Mouse (Mus musculus): ENCODE data around the gene Dmrtb1. TPM values are rescaled to one million over a fixed set of nuclear protein-coding genes. Genes with fewer than 3 reads are reported as not detected.

Gene Dmrtb1
- total and polyA plus RNA-seq, 2 experiments from 2014 or later, result 27.1 to 37.2 TPM

DNA sequence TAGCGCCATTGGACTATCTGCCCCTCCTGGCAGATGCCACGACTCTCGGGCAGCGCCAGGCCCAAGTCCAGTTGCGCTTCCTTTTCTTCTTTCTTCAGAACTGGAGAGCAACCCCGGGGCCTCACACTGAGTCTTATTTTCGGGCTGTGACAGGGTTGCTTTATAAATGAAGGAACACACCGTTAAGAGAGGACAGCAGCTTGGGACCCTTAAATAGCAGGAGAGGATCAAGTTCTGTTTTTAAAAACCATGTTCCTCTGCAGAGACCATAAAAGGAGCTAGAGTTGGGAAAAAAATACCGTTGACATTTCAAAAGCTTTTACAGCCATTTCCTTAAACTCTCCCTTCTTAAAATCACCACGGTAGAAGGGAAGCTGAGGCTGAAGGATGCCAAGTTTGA lies 8.4 kb downstream of the Dmrtb1 start:
- 68% methylated on average over 10 of the region's 10 CpGs for WGBS
- DNase-seq (ENCODE audit: low spot score) (no peak), ATAC-seq (ENCODE audit: low FRiP score) (no peak)
- no peaks in the 10 kb centered on the region for H3K9me3 ChIP-seq (ENCODE audit: low read length)
- no peaks in the 10 kb centered on the region for H3K36me3 ChIP-seq (ENCODE audit: insufficient read depth, low read length)
- no peaks in the 10 kb centered on the region; the same call in 1 of the 2 replicates for H3K27me3 ChIP-seq (ENCODE audit: insufficient read depth, low read length)
- no peak overlapping the region for H3K9ac ChIP-seq (replicated peaks; ENCODE audit: low read length, poor library complexity, severe bottlenecking)
- H3K4me1 ChIP-seq (ENCODE audit: insufficient read depth, low read length), result peaks cover 10% of the 10 kb centered on the region
- H3K4me3 ChIP-seq (ENCODE audit: low read depth, low read length), result no peak overlapping the region
- no peak for TF ChIP-seq CTCF (IDR thresholded peaks at IDR 0.05)
- H3K4me2 ChIP-seq (ENCODE audit: low read depth, low read length, poor library complexity, severe bottlenecking), result no peak overlapping the region
- no peak overlapping the region for H3K27ac ChIP-seq (ENCODE audit: low read depth, low read length)

DNA sequence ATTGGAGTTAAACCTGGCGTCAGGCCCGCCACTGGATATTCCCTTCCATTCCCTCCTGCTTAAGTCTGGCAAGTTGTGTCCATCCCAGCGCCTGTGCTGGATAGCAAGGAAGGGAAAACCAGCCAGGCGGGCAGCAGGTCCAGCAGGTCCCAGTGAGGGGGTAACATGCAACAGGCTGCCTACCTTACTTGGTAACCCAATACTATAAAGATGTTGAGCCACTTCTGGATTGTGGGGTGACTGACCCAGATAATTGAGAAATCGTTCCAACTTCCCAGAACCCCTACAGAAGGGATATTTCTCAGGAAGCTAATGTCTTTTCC lies 9.7 kb downstream of the Dmrtb1 start:
- peak overlapping the region; percentile 15 for H3K4me2 ChIP-seq (ENCODE audit: low read depth, low read length, poor library complexity, severe bottlenecking)
- DNase-seq (ENCODE audit: low spot score) (no peak), ATAC-seq (ENCODE audit: low FRiP score) (no peak)
- H3K27ac ChIP-seq (ENCODE audit: low read depth, low read length), result no peak overlapping the region
- no peak overlapping the region for H3K4me3 ChIP-seq (ENCODE audit: low read depth, low read length)
- no peaks in the 10 kb centered on the region for H3K9me3 ChIP-seq (ENCODE audit: low read length)
- WGBS, result 27% methylated on average over 5 of the region's 5 CpGs
- H3K9ac ChIP-seq (replicated peaks; ENCODE audit: low read length, poor library complexity, severe bottlenecking), result no peak overlapping the region
- no peak for TF ChIP-seq CTCF (IDR thresholded peaks at IDR 0.05)
- no peaks in the 10 kb centered on the region for H3K36me3 ChIP-seq (ENCODE audit: insufficient read depth, low read length)
- no peaks in the 10 kb centered on the region; the same call in 1 of the 2 replicates for H3K27me3 ChIP-seq (ENCODE audit: insufficient read depth, low read length)
- H3K4me1 ChIP-seq (ENCODE audit: insufficient read depth, low read length), result peaks cover 4% of the 10 kb centered on the region; the same call in 1 of the 2 replicates

DNA sequence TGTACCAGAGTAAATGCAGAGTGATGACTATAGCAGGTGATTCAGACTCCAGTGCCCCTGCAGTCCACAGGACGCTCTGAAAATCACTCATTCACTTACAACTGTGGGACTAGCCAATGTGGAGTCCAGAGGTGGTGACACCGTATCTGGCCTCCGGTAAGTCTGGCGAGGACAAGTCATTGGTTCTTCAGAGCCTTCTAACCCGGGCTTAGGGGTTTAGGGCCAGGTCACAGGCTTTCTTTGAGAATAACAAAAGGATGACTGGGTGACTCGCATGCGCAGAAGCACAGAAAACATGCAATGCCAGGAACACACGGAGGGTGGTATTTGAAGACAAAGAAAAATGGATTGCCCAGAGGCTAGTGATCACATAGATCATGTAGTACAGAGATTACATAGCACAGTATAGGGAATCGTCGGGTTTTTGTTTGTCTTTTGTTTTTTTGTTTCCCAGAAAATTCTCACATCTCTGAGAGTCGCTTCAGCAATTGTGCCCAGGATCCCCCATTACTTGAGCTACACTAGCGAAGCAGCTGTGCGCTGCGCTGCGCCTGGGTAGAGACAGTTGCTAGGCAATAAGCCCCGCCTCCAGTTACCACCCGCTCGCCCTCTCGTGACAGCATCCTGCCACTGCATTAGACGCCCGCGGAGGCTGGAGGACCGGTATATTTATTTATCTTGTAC lies 10.2 kb downstream of the Dmrtb1 start:
- Histone ChIP-seq H3K4me2 (ENCODE audit: low read depth, low read length, poor library complexity, severe bottlenecking) (peak overlapping the region; percentile 15), H3K4me3 (ENCODE audit: low read depth, low read length) (no peak overlapping the region), H3K9ac (replicated peaks; ENCODE audit: low read length, poor library complexity, severe bottlenecking) (no peak overlapping the region; the same call in 1 of the 2 replicates), H3K4me1 (ENCODE audit: insufficient read depth, low read length) (peaks cover 4% of the 10 kb centered on the region; the same call in 1 of the 2 replicates), H3K36me3 (ENCODE audit: insufficient read depth, low read length) (no peaks in the 10 kb centered on the region), H3K27ac (ENCODE audit: low read depth, low read length) (peak overlapping the region; percentile 78), H3K9me3 (ENCODE audit: low read length) (no peaks in the 10 kb centered on the region), H3K27me3 (ENCODE audit: insufficient read depth, low read length) (no peaks in the 10 kb centered on the region; the same call in 1 of the 2 replicates)
- 9% methylated on average over 23 of the region's 23 CpGs for WGBS
- ATAC-seq (ENCODE audit: low FRiP score), result peak; percentile 89
- peak; percentile 96 for DNase-seq (ENCODE audit: low spot score)
- peak; percentile 81 for TF ChIP-seq CTCF (IDR thresholded peaks at IDR 0.05)

DNA sequence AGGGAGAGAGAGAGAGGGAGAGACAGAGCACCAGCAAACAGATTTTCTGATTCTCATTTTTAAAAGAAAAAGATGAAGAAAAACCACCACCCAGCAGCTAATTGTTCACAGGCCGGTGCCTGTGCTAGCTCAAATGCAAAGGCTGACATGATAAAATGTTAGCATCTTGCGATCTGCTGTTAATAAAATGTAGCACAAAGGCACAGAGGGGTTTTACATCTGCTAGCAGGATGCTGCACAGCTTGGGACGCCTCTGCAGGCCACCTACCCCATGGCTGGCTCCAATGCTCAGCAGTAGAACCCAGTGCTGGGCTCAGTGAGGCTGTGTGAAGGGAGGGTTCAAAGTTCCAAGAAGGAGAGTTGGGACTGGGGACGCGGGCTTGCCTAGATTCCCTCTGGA lies 13.3 kb downstream of the Dmrtb1 start:
- ATAC-seq (ENCODE audit: low FRiP score) (no peak), DNase-seq (ENCODE audit: low spot score) (no peak)
- no peak overlapping the region for H3K9ac ChIP-seq (replicated peaks; ENCODE audit: low read length, poor library complexity, severe bottlenecking)
- H3K4me3 ChIP-seq (ENCODE audit: low read depth, low read length), result no peak overlapping the region
- H3K27ac ChIP-seq (ENCODE audit: low read depth, low read length), result no peak overlapping the region
- H3K36me3 ChIP-seq (ENCODE audit: insufficient read depth, low read length), result no peaks in the 10 kb centered on the region
- no peaks in the 10 kb centered on the region for H3K27me3 ChIP-seq (ENCODE audit: insufficient read depth, low read length)
- 76% methylated on average over 5 of the region's 5 CpGs for WGBS
- no peak overlapping the region for H3K4me2 ChIP-seq (ENCODE audit: low read depth, low read length, poor library complexity, severe bottlenecking)
- peaks cover 4% of the 10 kb centered on the region; the same call in 1 of the 2 replicates for H3K4me1 ChIP-seq (ENCODE audit: insufficient read depth, low read length)
- H3K9me3 ChIP-seq (ENCODE audit: low read length), result no peaks in the 10 kb centered on the region
- no peak for TF ChIP-seq CTCF (IDR thresholded peaks at IDR 0.05)

DNA sequence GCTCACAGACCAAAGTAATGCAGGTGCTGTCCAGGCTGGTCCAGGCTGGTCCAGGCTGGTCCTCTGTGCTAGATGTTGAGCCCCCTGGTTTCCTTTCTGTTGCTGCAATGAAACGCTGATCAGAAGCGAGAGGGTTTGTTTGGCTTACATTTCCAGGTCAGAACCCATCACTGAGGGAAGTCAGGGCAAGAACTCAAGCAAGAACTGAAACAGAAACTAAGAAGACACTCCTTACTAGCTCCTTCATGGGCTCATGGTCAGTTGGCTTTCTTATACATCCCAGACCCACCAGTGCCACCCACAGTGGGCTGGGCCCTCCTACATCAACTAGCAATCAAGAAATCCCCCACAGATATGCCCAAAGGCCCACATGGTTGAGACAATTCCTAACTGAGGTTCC lies 15.5 kb downstream of the Dmrtb1 start:
- 91% methylated on average over 2 of the region's 2 CpGs for WGBS
- H3K36me3 ChIP-seq (ENCODE audit: insufficient read depth, low read length), result no peaks in the 10 kb centered on the region
- DNase-seq (ENCODE audit: low spot score), result no peak
- no peaks in the 10 kb centered on the region for H3K27me3 ChIP-seq (ENCODE audit: insufficient read depth, low read length)
- peaks cover 2% of the 10 kb centered on the region; the same call in 1 of the 2 replicates for H3K4me1 ChIP-seq (ENCODE audit: insufficient read depth, low read length)
- no peak for TF ChIP-seq CTCF (IDR thresholded peaks at IDR 0.05)
- no peak overlapping the region for H3K27ac ChIP-seq (ENCODE audit: low read depth, low read length)
- no peak overlapping the region for H3K4me2 ChIP-seq (ENCODE audit: low read depth, low read length, poor library complexity, severe bottlenecking)
- no peak overlapping the region for H3K9ac ChIP-seq (replicated peaks; ENCODE audit: low read length, poor library complexity, severe bottlenecking)
- no peak for ATAC-seq (ENCODE audit: low FRiP score)
- no peak overlapping the region for H3K4me3 ChIP-seq (ENCODE audit: low read depth, low read length)
- H3K9me3 ChIP-seq (ENCODE audit: low read length), result no peaks in the 10 kb centered on the region

DNA sequence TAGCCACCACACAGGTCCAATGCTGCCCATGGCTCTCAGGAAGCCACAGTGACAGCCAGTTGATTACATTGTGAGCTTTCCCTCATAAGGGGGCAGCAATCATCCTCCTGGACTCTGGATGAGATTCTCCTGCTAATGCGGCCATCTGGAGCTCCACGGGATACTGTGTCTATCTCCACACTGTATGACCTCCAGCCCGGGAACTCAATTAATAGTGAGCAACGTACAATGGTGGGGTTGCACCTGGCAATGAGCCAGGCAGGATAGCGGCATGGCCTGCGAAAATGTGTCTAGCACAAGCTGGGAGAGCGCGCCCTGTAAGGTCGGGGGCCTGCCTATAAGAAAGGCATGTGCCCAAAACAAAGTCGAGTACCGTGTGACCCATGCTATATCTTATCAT lies 23.4 kb downstream of the Dmrtb1 start:
- no peak overlapping the region for H3K4me2 ChIP-seq (ENCODE audit: low read depth, low read length, poor library complexity, severe bottlenecking)
- no peak overlapping the region for H3K27ac ChIP-seq (ENCODE audit: low read depth, low read length)
- DNase-seq (ENCODE audit: low spot score) (peak; percentile 70), ATAC-seq (ENCODE audit: low FRiP score) (no peak)
- H3K36me3 ChIP-seq (ENCODE audit: insufficient read depth, low read length), result no peaks in the 10 kb centered on the region
- no peaks in the 10 kb centered on the region for H3K27me3 ChIP-seq (ENCODE audit: insufficient read depth, low read length)
- H3K9me3 ChIP-seq (ENCODE audit: low read length), result no peaks in the 10 kb centered on the region
- H3K4me1 ChIP-seq (ENCODE audit: insufficient read depth, low read length), result no peaks in the 10 kb centered on the region
- no peak overlapping the region for H3K4me3 ChIP-seq (ENCODE audit: low read depth, low read length)
- no peak overlapping the region for H3K9ac ChIP-seq (replicated peaks; ENCODE audit: low read length, poor library complexity, severe bottlenecking)
- 86% methylated on average over 11 of the region's 11 CpGs for WGBS
- TF ChIP-seq CTCF (IDR thresholded peaks at IDR 0.05), result no peak

Measured in midbrain, postnatal 0 days (tissue).